Mouse (Mus musculus): ENCODE data around the gene Pomt2. TPM values are rescaled to one million over a fixed set of nuclear protein-coding genes. Genes with fewer than 3 reads are reported as not detected.

Gene Pomt2
- polyA plus RNA-seq, 1 experiment from 2014 or later = 14.9 TPM

DNA sequence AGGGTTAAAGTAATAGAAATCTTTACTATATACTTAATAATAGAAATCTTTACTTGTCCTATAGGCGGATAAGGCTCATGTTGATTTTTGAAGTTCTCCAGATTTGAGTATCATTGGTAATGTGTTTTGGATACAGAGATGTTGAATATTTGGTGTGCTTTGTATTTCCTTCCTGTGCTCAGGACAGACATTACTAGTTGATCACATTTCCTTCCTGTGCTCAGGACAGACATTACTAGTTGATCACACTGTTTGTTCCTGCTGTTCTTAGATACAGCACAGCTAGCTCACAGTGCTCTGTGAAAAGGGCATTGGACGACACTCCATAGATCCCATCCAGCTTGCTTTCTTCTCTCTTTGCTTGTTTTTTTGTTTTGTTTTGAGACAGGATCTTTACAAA lies 71.2 kb downstream of the Pomt2 start:
- 87% methylated on average over 2 of the region's 2 CpGs for WGBS
- Histone ChIP-seq H3K4me1 (no peaks in the 10 kb centered on the region), H3K27ac (replicated peaks) (no peak overlapping the region), H3K9me3 (no peaks in the 10 kb centered on the region), H3K36me3 (replicated peaks) (no peaks in the 10 kb centered on the region), H3K4me3 (no peak overlapping the region), H3K27me3 (replicated peaks; ENCODE audit: low read depth, poor library complexity, severe bottlenecking) (no peaks in the 10 kb centered on the region)
- no peak for DNase-seq (ENCODE audit: low spot score)

DNA sequence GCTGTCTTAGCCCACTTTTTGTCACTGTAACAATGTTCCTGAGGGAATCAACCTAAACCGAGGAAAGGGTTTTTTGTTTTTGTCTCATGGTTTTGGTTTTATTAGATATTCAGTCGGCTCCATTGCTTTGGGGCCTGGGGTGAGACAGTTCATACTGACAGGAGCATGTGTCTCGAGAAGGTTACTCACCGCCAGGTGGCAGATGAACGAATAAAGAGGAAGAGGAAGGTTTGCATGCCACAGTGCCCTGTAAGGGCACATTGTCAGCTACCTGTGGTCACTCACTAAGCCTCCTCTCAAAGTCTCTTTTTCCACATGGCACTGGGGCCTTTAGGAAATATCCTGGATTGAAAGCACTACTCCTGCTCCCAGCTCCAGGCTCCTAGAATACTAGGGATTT lies 77.2 kb downstream of the Pomt2 start:
- no peaks in the 10 kb centered on the region for H3K27me3 ChIP-seq (replicated peaks; ENCODE audit: low read depth, poor library complexity, severe bottlenecking)
- H3K36me3 ChIP-seq (replicated peaks) = no peaks in the 10 kb centered on the region
- H3K27ac ChIP-seq (replicated peaks) = no peak overlapping the region
- H3K9me3 ChIP-seq = no peaks in the 10 kb centered on the region
- no peaks in the 10 kb centered on the region for H3K4me1 ChIP-seq
- DNase-seq (ENCODE audit: low spot score) = no peak
- H3K4me3 ChIP-seq = no peak overlapping the region
- 75% methylated on average over 5 of the region's 5 CpGs for WGBS

GRCm38 (mm10) chr12:87066429-87066828 lies 81.3 kb downstream of the Pomt2 start:
- 0 out of 2 replicates have a peak, but pooled peaks cover 3% of the 10 kb centered on the region for H3K4me1 ChIP-seq
- H3K36me3 ChIP-seq (replicated peaks) = no peaks in the 10 kb centered on the region
- no peak for DNase-seq (ENCODE audit: low spot score)
- no peak overlapping the region for H3K27ac ChIP-seq (replicated peaks)
- 94% methylated on average over 5 of the region's 5 CpGs for WGBS
- H3K4me3 ChIP-seq = no peak overlapping the region
- H3K9me3 ChIP-seq = no peaks in the 10 kb centered on the region
- H3K27me3 ChIP-seq (replicated peaks; ENCODE audit: low read depth, poor library complexity, severe bottlenecking) = no peaks in the 10 kb centered on the region

DNA sequence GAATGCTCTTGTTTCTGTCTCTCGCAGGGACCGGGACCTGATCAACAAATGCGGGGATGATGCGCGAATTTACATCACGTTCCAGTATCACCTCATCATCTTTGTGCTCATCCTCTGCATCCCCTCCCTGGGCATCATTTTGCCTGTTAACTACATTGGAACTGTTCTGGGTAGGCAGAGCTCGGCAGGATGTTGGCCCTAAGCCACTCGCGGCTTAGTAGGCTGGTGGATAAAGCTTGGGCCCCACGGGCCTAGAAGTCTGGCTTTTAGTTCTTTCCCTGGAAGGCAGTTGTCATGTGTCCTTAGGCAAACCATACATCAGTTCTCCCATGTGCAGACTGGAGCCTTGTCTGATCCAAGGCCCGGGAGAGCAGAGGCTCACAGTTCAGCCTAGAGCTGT lies 82.3 kb downstream of the Pomt2 start:
- Histone ChIP-seq H3K4me3 (no peak overlapping the region), H3K27ac (replicated peaks) (no peak overlapping the region), H3K27me3 (replicated peaks; ENCODE audit: low read depth, poor library complexity, severe bottlenecking) (no peaks in the 10 kb centered on the region), H3K9me3 (no peaks in the 10 kb centered on the region), H3K36me3 (replicated peaks) (no peaks in the 10 kb centered on the region), H3K4me1 (0 out of 2 replicates have a peak, but pooled peaks cover 3% of the 10 kb centered on the region)
- no peak for DNase-seq (ENCODE audit: low spot score)
- 90% methylated on average over 11 of the region's 11 CpGs for WGBS

DNA sequence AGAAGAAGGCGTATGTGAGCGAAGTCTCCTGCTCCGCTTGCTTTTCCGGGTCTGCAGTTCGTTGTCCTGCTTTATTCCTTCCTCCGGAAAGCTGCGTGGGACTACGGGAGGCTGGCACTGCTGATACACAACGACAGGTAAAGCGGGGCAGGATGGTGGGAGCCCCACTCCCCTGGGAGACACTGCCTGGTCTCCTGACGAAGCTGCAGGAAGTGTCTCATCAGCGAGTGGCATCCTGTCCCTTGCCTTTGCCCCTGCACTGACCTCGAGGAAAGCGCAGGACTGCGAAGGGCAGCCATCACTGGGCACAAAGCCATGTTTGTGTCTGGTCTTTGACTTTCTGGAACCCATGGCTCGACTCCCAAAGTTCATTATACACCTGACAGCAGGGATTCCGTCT lies 90.7 kb downstream of the Pomt2 start:
- H3K9me3 ChIP-seq = no peaks in the 10 kb centered on the region
- no peak for DNase-seq (ENCODE audit: low spot score)
- no peak overlapping the region for H3K27ac ChIP-seq (replicated peaks)
- H3K27me3 ChIP-seq (replicated peaks; ENCODE audit: low read depth, poor library complexity, severe bottlenecking) = peaks cover 7% of the 10 kb centered on the region; the same call in 1 of the 2 replicates
- no peaks in the 10 kb centered on the region for H3K36me3 ChIP-seq (replicated peaks)
- no peak overlapping the region for H3K4me3 ChIP-seq
- no peaks in the 10 kb centered on the region for H3K4me1 ChIP-seq
- WGBS = 68% methylated on average over 17 of the region's 17 CpGs

Other genes starting within 250 kb of the Pomt2 start
- gene Cipc, start 200.9 kb downstream of the Pomt2 start, polyA plus RNA-seq (2016; fragmentation: Nextera tagmentation; extraction: Ambion mirVana) = 35.1 and 37.1 TPM in 2 replicates
- gene Zdhhc22, start 157.5 kb downstream of the Pomt2 start, polyA plus RNA-seq (2016; fragmentation: Nextera tagmentation; extraction: Ambion mirVana) = 0.05 and 0.06 TPM in 2 replicates
- 0.13 and 0.25 TPM in 2 replicates for gene Tmem63c, start 126.6 kb downstream of the Pomt2 start, polyA plus RNA-seq (2016; fragmentation: Nextera tagmentation; extraction: Ambion mirVana)
- 0.12 and 0.18 TPM in 2 replicates for gene Ngb, start 45.4 kb downstream of the Pomt2 start, polyA plus RNA-seq (2016; fragmentation: Nextera tagmentation; extraction: Ambion mirVana)
- 31.7 and 33.2 TPM in 2 replicates for gene Gstz1, start 803 bp downstream of the Pomt2 start, polyA plus RNA-seq (2016; fragmentation: Nextera tagmentation; extraction: Ambion mirVana)
- 1.5 and 1.7 TPM in 2 replicates for gene Samd15, start 51.8 kb upstream of the Pomt2 start, polyA plus RNA-seq (2016; fragmentation: Nextera tagmentation; extraction: Ambion mirVana)
- gene Tmed8, start 52.5 kb upstream of the Pomt2 start, polyA plus RNA-seq (2016; fragmentation: Nextera tagmentation; extraction: Ambion mirVana) = 2.7 and 2.9 TPM in 2 replicates
- 1.0 and 1.5 TPM in 2 replicates for gene Noxred1, start 90.8 kb upstream of the Pomt2 start, polyA plus RNA-seq (2016; fragmentation: Nextera tagmentation; extraction: Ambion mirVana)
- 54.9 and 56.5 TPM in 2 replicates for gene Vipas39, start 118.3 kb upstream of the Pomt2 start, polyA plus RNA-seq (2016; fragmentation: Nextera tagmentation; extraction: Ambion mirVana)
- gene Ahsa1, start 118.5 kb upstream of the Pomt2 start, polyA plus RNA-seq (2016; fragmentation: Nextera tagmentation; extraction: Ambion mirVana) = 294 and 305 TPM in 2 replicates
- gene Ism2, start 151.7 kb upstream of the Pomt2 start, polyA plus RNA-seq (2016; fragmentation: Nextera tagmentation; extraction: Ambion mirVana) = 1.00 and 1.3 TPM in 2 replicates
- gene Sptlc2, start 240.4 kb upstream of the Pomt2 start, polyA plus RNA-seq (2016; fragmentation: Nextera tagmentation; extraction: Ambion mirVana) = 58.5 and 61.8 TPM in 2 replicates